In the genomic region with DNA sequence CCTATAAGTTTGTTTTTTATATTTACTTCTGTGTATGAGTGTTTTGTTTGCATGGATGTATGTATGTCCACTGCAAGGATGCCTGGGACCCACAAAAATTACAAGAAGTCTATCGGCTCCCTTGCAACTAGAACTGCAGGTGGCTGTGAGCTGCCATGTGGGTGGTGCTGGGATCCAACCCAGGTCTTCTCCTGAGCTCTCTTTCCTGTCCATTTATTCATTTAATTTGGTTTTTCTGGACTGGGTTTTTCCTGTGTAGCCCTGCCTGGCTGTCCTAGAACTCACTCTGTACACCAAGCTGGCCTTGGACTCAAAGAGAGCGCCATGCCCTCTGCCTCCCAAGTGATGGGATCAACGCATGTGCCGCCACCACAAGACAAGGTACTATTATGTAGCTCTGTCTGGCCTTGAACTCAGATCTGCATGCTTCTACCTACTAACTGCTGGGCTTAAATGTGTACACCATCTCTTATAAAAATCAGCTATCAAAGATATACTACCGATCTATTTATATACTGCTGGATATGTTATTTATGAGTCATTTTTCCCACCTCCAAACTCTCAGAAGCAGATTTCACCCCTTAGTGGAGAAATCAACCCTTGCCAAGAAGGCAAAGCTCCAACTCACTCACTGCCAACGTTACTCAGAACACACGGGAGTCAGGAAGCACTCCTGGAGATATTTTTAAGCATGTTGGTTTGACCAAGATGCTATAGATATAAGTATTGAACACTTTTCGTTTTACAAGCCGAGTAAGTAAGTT, we compare ENCODE assay signal across 9 mouse cellular contexts. TPM values are rescaled to one million over a fixed set of nuclear protein-coding genes. Genes with fewer than 3 reads are reported as not detected.
DNase-seq lines count a peak whose midpoint lies in the region; ATAC-seq and TF ChIP-seq lines count a peak whose summit lies in the region.
"Had no signal": no experiment of that assay in that cellular context is flagged by ENCODE, and none has a peak within 500 bp of the region (broad histone marks: within the 10 kb centered on the region; RNA-seq: fewer than 3 reads in every experiment).

No protein-coding gene starts in this region.

- H3K4me2 ChIP-seq in heart, embryonic 15.5 days = no peak overlapping the region
- no peak overlapping the region for H3K4me2 ChIP-seq in midbrain, embryonic 14.5 days (ENCODE audit: low read length)

- no peak for DNase-seq in heart, postnatal 25 days (ENCODE audit: low spot score)
- peak; percentile 50 for DNase-seq in 416B (ENCODE audit: low read depth)
- DNase-seq in cerebellum, adult 2 months = peak; percentile 78 to 90
- peak; percentile 23 to 59 for DNase-seq in left cerebral cortex, adult 8-10 months (ENCODE audit: low spot score in 2 of 2)
- no peak for DNase-seq in midbrain, embryonic 14.5 days
- no peak for DNase-seq in embryo, embryonic 11 days
- DNase-seq in adrenal gland, adult 18-20 months (ENCODE audit: low spot score in 2 of 2) = no peak
- DNase-seq: layer of hippocampus, postnatal 36 days had no signal

- peak overlapping the region; percentile 70 for H3K27ac ChIP-seq in heart, embryonic 15.5 days
- H3K27ac ChIP-seq in cerebellum, adult 2 months (ENCODE audit: insufficient read depth, low read length) = peak overlapping the region; percentile 96
- H3K27ac ChIP-seq in midbrain, embryonic 14.5 days (replicated peaks; ENCODE audit: low read depth, low read length) = no peak overlapping the region

- H3K4me3 ChIP-seq in heart, embryonic 15.5 days = no peak overlapping the region
- no peak overlapping the region for H3K4me3 ChIP-seq in cerebellum, adult 2 months (replicated peaks; ENCODE audit: insufficient read depth, low read depth, low read length)
- H3K4me3 ChIP-seq in midbrain, embryonic 14.5 days (replicated peaks; ENCODE audit: low read depth, low read length) = no peak overlapping the region

- H3K36me3 ChIP-seq in heart, embryonic 15.5 days = peaks cover 8% of the 10 kb centered on the region; the same call in 1 of the 2 replicates
- 0 out of 2 replicates have a peak, but pooled peaks cover 3% of the 10 kb centered on the region for H3K36me3 ChIP-seq in midbrain, embryonic 14.5 days (ENCODE audit: control insufficient read depth, insufficient read depth, low read length)

- 67% methylated on average over 9 of the region's 9 CpGs for WGBS in heart, embryonic 15.5 days
- WGBS in cerebellum, adult 2 months = 17% methylated on average over 9 of the region's 9 CpGs
- 91% methylated on average over 9 of the region's 9 CpGs for WGBS in midbrain, embryonic 14.5 days

- no peaks in the 10 kb centered on the region for H3K27me3 ChIP-seq in heart, embryonic 15.5 days
- no peaks in the 10 kb centered on the region for H3K27me3 ChIP-seq in cerebellum, adult 2 months (ENCODE audit: control insufficient read depth, insufficient read depth, low read length)
- H3K27me3 ChIP-seq in midbrain, embryonic 14.5 days (ENCODE audit: control insufficient read depth, insufficient read depth, low read length) = no peaks in the 10 kb centered on the region

- no peak overlapping the region for H3K9ac ChIP-seq in heart, embryonic 15.5 days
- H3K9ac ChIP-seq in midbrain, embryonic 14.5 days (replicated peaks; ENCODE audit: low read length) = no peak overlapping the region

- intact Hi-C loops in heart, postnatal 25 days (cut with DNase I) = no loop called here

- TF ChIP-seq POLR2A in cerebellum, adult 2 months (IDR thresholded peaks at IDR 0.05; ENCODE audit: borderline replicate concordance, insufficient read depth, low read length) = no peak

- H3K9me3 ChIP-seq in heart, embryonic 15.5 days (replicated peaks) = no peaks in the 10 kb centered on the region
- H3K9me3 ChIP-seq in midbrain, embryonic 14.5 days (ENCODE audit: control insufficient read depth, low read length) = no peaks in the 10 kb centered on the region

- no peak for TF ChIP-seq CTCF in cerebellum, adult 2 months (IDR thresholded peaks at IDR 0.05; ENCODE audit: borderline replicate concordance, insufficient read depth, low read depth, low read length)

- H3K4me1 ChIP-seq in heart, embryonic 15.5 days (replicated peaks) = peaks cover 46% of the 10 kb centered on the region
- H3K4me1 ChIP-seq in cerebellum, adult 2 months (ENCODE audit: control insufficient read depth, insufficient read depth, low read length) = peaks cover 53% of the 10 kb centered on the region
- H3K4me1 ChIP-seq in midbrain, embryonic 14.5 days (ENCODE audit: control insufficient read depth, insufficient read depth, low read length) = no peaks in the 10 kb centered on the region

- ATAC-seq in heart, embryonic 15.5 days (replicated peaks; ENCODE audit: insufficient number of reproducible peaks, insufficient read depth, low FRiP score, low read depth) = no peak
- no peak for ATAC-seq in midbrain, embryonic 14.5 days (ENCODE audit: low FRiP score, low TSS enrichment)

RNA-seq across cellular contexts. Expression of gene Grb2, which starts 34.7 kb away (rescaled TPM):
- polyA plus RNA-seq in heart, embryonic 15.5 days (2015; fragmentation: Nextera tagmentation; extraction: Ambion mirVana) = 103 and 104 TPM in 2 replicates
- total RNA-seq in heart, postnatal 25 days (2021) = 100 to 1,000 TPM; 107 to 108 TPM
- 132 and 149 TPM in 2 replicates for polyA plus RNA-seq in cerebellum, adult 2 months (2012; rRNA removed)
- 100 to 1,000 TPM; 206 to 217 (median 212) TPM for total RNA-seq in left cerebral cortex, adult 8-10 months (2022)
- 113 and 135 TPM in 2 replicates for polyA plus RNA-seq in midbrain, embryonic 14.5 days (2014; fragmentation: Nextera tagmentation; extraction: Ambion mirVana)
- 100 to 1,000 TPM in 1 of 2 experiments, 10 to 100 TPM in 1; 97.2 to 132 TPM for total RNA-seq in adrenal gland, adult 18-20 months (2021)

RNA-seq across cellular contexts. Expression of gene Slc25a19, which starts 45.6 kb away (rescaled TPM):
- polyA plus RNA-seq in heart, embryonic 15.5 days (2015; fragmentation: Nextera tagmentation; extraction: Ambion mirVana) = 47.7 and 48.8 TPM in 2 replicates
- 10 to 100 TPM; 41.6 to 45.9 TPM for total RNA-seq in heart, postnatal 25 days (2021)
- 115 and 123 TPM in 2 replicates for polyA plus RNA-seq in cerebellum, adult 2 months (2012; rRNA removed)
- 10 to 100 TPM; 54.5 to 62.2 (median 58.5) TPM for total RNA-seq in left cerebral cortex, adult 8-10 months (2022)
- polyA plus RNA-seq in midbrain, embryonic 14.5 days (2014; fragmentation: Nextera tagmentation; extraction: Ambion mirVana) = 35.8 and 39.8 TPM in 2 replicates
- 100 to 1,000 TPM; 108 to 204 TPM for total RNA-seq in adrenal gland, adult 18-20 months (2021)

Comparison
In these comparisons a context has a peak if more than half of its experiments do, and no peak if none do; other contexts are left out.
1. DNase-seq: peak in 416B (single experiment), cerebellum, adult 2 months (2 of 2) and left cerebral cortex, adult 8-10 months (2 of 2); none in heart, postnatal 25 days (single experiment), midbrain, embryonic 14.5 days (single experiment), embryo, embryonic 11 days (single experiment) and adrenal gland, adult 18-20 months (0 of 2).